Mouse (Mus musculus) erythroid progenitor cell, adult 5-6 weeks (primary cell): ENCODE measurements around the gene Shtn1. TPM values are rescaled to one million over a fixed set of nuclear protein-coding genes. Genes with fewer than 3 reads are reported as not detected.

Experiments
- ATAC-seq: replicated peaks from 2 replicates; pipeline ENCODE4 v1.8.0; 2016; ENCODE audit warnings: moderate number of reproducible peaks, mild to moderate bottlenecking, moderate TSS enrichment, inconsistent platforms; ENCODE audit not compliant: poor library complexity, low FRiP score, severe bottlenecking
- total RNA-seq, 2 experiments: library from RNA; stranded (forward) in 1 of 2; stranded (reverse) in 1 of 2; fragments of 150-400 nt in 1 of 2; fragments of 186-747, 209-891 nt in 1 of 2; gene quantifications; 2 replicates each; pipeline versions ENCODE4 v1.2.3 to v1.2.4; 2015 to 2017; ENCODE audit warnings: low replicate concordance in 2 of 2

Shtn1 gene
- total RNA-seq (2015; ENCODE audit: low replicate concordance) (not detected in 2 replicates), total RNA-seq (2017; ENCODE audit: low replicate concordance) (0.38 and 0.77 TPM in 2 replicates)

GRCm38 (mm10) chr19:59075472-59076101 is at the start of gene Shtn1:
Shtn1 (minus strand) TSS chr19:59076100.
- ATAC-seq: no peak

GRCm38 (mm10) chr19:59114152-59114551 is 38.3 kb upstream of the Shtn1 start:
- no peak for ATAC-seq

- no peak for ATAC-seq
These were observed 34.0 kb upstream of the Shtn1 start for GRCm38 (mm10) chr19:59109937-59110336.

- ATAC-seq: no peak
These were observed 22.4 kb upstream of the Shtn1 start for GRCm38 (mm10) chr19:59098315-59098714.

- ATAC-seq: no peak
These were observed 16.4 kb upstream of the Shtn1 start for GRCm38 (mm10) chr19:59092295-59092694.

- ATAC-seq: no peak
These were observed 14.4 kb upstream of the Shtn1 start for GRCm38 (mm10) chr19:59090337-59090736.

- ATAC-seq: no peak
These were observed 8.4 kb upstream of the Shtn1 start for GRCm38 (mm10) chr19:59084296-59084695.

GRCm38 (mm10) chr19:59076131-59076530 is 231 bp upstream of the Shtn1 start:
- ATAC-seq: no peak

GRCm38 (mm10) chr19:59074841-59075471 is 944 bp downstream of the Shtn1 start:
- no peak for ATAC-seq

- no peak for ATAC-seq
These were observed 1.5 kb downstream of the Shtn1 start for GRCm38 (mm10) chr19:59074381-59074780.

GRCm38 (mm10) chr19:59073006-59073405 is 2.9 kb downstream of the Shtn1 start:
- ATAC-seq: no peak

- ATAC-seq: no peak
These were observed 3.9 kb downstream of the Shtn1 start for GRCm38 (mm10) chr19:59071979-59072378.

- no peak for ATAC-seq
These were observed 4.5 kb downstream of the Shtn1 start for GRCm38 (mm10) chr19:59071396-59071795.

GRCm38 (mm10) chr19:59067652-59068051 is 8.2 kb downstream of the Shtn1 start:
- ATAC-seq: no peak

- no peak for ATAC-seq
These were observed 9.2 kb downstream of the Shtn1 start for GRCm38 (mm10) chr19:59066670-59067069.

GRCm38 (mm10) chr19:59066115-59066514 is 9.8 kb downstream of the Shtn1 start:
- ATAC-seq: no peak

- ATAC-seq: no peak
These were observed 11.3 kb downstream of the Shtn1 start for GRCm38 (mm10) chr19:59064616-59065015.

- ATAC-seq: no peak
These were observed 12.3 kb downstream of the Shtn1 start for GRCm38 (mm10) chr19:59063568-59063967.

GRCm38 (mm10) chr19:59058105-59058504 is 17.8 kb downstream of the Shtn1 start:
- no peak for ATAC-seq

- ATAC-seq: no peak
These were observed 18.5 kb downstream of the Shtn1 start for GRCm38 (mm10) chr19:59057366-59057765.

- ATAC-seq: no peak
These were observed 21.3 kb downstream of the Shtn1 start for GRCm38 (mm10) chr19:59054632-59054951.
